Mouse (Mus musculus) gastrocnemius, postnatal 14 days (tissue): ENCODE measurements around the gene Arid5b. TPM values are rescaled to one million over a fixed set of nuclear protein-coding genes. Genes with fewer than 3 reads are reported as not detected.

Experiments
- DNase-seq: peaks from one replicate; pipeline ENCODE4 v3.0.0; 2021; ENCODE audit warnings: mixed read lengths
- intact Hi-C: fragments of 180-260 bp; cut with DNase I; formaldehyde crosslinking; loops from one replicate; pipeline ENCODE4 v1.15.1; 2025; ENCODE audit warnings: low total_unique reads
- total RNA-seq, 2 experiments: library from RNA; stranded (reverse); gene quantifications; 2 replicates each; pipeline ENCODE4 v1.2.3; 2021

The Arid5b gene
- total RNA-seq, 2 experiments from 2014 or later = 16.9 to 21.5 TPM

- intact Hi-C loops = no loop called here
Measured at GRCm38 (mm10) chr10:68240094-68240803, 38.3 kb downstream of the Arid5b start.

GRCm38 (mm10) chr10:68239426-68240070 is 39.0 kb downstream of the Arid5b start:
- DNase-seq = no peak
- intact Hi-C loops = no loop called here

More at GRCm38 (mm10) chr10:68240094-68240803, 38.3 kb downstream of the Arid5b start:
- DNase-seq = no peak

DNA sequence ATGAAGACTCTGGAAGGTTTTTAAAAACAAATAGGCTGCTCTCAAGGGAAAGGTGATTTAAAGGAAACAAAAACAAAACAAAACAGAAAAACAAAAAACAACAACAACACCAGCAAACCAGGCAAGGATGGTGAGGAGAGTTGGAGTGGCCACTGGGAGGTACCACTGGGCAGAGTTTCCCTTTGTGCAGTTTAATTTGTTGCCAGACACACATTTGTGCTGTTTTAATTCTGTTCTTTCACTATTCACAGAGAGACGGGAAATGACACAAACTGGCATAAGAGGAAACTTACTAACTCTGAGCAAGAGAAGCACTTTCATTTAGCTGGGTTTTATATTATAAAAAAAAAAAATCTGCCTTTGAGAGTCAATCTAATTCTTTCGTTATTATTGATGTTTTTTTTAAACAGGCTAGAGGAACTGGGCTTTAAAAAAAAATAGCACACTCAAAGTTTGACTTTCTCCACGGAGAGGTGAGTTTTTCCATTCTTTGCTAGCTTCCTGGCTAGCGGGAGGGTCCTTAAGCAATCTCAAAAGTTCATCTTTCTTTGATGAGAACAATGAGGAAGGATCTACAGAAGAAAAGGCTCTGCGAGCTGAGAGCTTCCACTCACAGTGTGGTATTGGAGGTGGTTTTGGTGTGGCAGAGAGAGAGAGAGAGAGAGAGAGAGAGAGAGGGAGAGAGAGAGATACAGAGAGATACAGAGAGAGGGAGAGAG is 39.7 kb downstream of the Arid5b start:
- intact Hi-C loops = no loop called here
- no peak for DNase-seq

GRCm38 (mm10) chr10:68238182-68238581 is 40.4 kb downstream of the Arid5b start:
- DNase-seq = no peak
- intact Hi-C loops = no loop called here

DNA sequence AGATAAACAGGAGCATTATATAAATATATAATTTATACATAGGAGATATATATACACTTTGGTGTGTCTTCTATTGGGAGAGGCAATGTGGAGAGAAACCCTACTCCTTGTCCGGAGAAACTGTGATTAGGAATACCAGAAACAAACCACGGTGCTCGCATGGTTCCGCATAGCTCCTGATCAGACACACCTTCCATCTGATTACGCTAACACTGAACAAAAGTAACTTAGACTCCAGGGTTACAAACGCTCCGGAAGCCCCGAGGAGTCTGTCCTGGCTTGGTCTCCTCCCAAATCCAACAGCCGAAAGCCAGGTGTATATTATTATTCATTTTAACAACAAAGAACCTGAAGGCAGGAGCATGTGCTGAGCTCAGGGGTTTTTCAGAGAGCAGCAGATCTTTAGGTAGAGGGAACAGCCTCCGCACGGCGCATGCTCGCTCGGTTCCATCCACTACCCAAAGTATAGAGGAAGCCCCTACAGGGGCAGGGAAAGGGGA is 41.5 kb downstream of the Arid5b start:
- intact Hi-C loops = no loop called here

GRCm38 (mm10) chr10:68231385-68232182 is 47.0 kb downstream of the Arid5b start:
- intact Hi-C loops = no loop called here
- no peak for DNase-seq

More for the DNA sequence above, 41.5 kb downstream of the Arid5b start:
- DNase-seq = no peak

DNA sequence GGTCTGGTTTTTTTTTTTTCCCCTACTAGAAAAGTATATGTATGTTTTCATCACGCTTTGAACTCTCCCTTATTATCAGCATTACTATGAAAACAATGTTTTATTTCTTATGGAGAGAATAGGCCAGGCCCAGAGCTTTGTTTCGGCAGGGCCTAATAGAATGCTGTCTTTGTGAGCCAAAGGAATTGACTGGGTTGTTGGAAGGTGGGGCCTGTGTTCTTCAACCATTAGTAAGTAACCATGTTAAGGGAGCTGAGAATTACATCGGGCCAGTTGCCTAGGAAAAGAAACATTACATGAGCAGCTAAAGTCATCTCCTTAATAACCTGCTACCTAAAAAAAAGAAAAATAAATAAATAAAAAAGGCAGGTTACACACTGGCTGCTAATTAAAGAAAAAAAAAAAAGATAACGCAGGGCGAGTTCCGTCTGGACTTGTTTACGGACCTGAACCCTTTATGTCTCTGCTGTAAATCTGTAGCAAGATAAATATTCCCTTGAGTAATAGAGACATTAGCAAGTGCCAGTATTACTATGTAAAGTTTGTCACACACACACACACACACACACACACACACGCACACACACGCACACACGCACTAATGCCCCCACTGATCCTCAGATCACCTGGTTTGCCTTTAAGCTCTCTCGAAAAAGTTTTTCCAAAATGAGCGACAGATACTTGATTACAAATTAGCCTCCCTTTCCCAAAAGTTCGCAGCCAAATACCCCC is 47.7 kb downstream of the Arid5b start:
- intact Hi-C loops = no loop called here
- DNase-seq = no peak

DNA sequence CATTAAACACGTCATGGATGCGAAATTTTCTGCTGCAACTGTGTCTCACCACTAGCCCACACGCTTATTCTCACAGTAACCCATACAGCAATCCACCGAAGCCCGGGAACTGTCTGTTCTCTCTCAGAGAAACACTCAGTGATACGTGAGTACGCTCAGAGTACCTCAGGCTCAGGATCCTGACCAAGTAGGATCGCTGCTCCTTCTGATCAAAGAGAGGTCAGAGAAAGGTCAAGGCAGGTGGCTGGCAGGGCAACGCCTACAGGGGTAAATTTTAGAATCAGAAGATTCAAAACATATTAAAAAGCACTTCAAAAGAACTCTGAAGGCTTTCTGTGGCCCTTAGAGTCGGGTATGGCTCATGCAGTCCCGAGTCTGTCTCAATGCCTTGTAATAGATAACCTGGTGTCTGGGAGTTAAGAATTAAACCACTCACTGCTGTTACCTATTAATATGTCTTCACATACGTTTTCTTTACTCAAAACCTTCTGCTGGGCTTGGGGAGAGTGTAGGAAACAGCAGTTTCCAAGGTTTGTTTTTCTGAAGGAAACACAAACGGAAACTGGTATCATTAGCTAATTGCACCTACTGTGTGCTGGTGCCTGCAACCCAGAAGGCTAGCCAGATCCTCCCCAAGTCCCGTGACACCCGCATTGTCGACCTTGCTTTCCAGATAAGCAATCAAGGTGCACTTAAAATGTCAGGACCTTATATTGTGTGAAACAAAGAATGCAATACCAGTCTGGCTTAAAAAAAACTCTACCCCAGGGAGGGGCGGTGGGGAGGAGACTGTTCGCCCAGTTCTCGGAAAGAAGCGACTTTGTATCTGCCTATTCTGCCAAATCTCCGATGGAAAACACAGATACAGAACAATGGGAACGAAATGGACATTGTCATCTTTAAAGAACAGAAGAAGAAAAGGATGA is 48.6 kb downstream of the Arid5b start:
- intact Hi-C loops = no loop called here
- no peak for DNase-seq

GRCm38 (mm10) chr10:68222676-68223075 is 55.9 kb downstream of the Arid5b start:
- DNase-seq = no peak
- intact Hi-C loops = no loop called here

- DNase-seq = no peak
- intact Hi-C loops = no loop called here
Measured at GRCm38 (mm10) chr10:68222012-68222411, 56.5 kb downstream of the Arid5b start.

DNA sequence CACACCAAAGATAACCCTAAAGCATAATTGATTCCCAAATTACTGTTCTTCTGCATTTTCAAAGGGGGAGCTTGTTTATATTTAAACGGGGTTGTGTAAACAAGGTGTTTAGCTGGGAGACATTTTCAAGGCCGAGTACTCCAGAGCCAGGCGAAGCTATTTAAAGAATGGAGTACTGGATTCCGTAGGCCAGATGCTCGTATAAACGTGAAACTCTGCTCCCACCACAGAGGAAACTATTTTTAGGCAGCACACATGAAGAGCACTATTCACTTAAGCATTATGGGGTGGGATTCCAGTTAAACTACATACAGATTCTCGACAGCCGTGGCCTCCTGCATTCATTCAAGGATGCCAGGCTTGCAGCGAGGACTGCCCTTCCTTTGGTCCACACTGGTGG is 59.2 kb downstream of the Arid5b start:
- DNase-seq = no peak
- intact Hi-C loops = no loop called here

DNA sequence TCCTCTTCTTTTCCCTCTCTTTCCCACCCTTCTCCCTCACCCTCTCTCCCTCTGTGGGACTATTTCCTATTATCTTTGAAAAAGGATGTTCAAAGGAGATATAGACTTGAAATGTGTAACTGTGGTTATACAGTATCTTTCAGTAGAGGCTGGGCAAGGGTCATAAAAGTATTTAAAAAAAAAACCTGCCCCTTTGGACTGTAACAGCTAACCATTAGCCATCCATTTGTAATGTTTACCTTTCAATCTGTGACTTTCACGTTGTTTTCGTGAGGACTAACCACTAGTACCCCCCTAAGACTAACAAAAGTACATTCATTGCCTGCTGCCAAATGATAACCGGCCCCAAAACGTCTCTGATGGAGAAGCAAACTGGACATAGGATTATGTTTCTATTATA is 59.9 kb downstream of the Arid5b start:
- intact Hi-C loops = no loop called here
- DNase-seq = no peak

GRCm38 (mm10) chr10:68214809-68215468 is 63.6 kb downstream of the Arid5b start:
- intact Hi-C loops = no loop called here
- DNase-seq = no peak

DNA sequence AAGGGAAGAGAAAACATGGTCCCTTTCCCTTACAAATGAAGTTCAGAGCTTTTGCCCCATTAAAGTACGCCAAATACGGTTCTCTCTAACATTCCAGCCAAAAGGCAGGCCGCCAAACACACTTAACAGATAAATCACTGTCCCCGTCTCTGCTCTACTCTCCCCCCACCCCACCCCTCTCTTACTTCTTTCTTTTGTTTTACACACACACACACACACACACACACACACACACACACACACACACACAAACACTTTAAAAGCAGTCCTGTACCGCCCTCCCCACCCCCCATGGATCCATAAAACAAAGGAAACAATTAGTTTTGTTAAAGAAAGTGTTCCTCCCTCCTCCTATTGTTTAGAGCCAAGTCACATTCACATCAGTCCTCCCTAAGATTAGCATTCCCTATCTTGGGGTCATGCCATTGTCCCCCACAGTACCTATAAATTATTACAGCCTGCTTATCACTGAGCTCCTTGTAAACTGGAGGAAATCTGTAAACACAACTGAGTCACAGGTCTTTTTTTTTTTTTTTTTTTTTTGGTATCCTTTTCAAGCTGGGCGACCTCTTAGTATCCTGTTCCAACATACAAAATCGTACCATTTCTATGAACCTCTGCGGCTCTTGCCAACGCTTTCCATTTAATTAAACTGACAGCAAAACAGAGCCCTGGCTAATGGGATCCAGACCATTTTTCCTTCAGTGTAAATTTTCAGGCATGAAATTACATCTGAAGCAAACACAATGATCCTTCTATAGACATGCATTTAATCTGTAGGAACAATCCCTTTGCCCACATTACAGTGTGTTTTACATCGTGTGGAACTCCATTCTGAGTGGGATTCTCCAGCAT is 66.3 kb downstream of the Arid5b start:
- intact Hi-C loops = no loop called here
- DNase-seq = peak; percentile 40

DNA sequence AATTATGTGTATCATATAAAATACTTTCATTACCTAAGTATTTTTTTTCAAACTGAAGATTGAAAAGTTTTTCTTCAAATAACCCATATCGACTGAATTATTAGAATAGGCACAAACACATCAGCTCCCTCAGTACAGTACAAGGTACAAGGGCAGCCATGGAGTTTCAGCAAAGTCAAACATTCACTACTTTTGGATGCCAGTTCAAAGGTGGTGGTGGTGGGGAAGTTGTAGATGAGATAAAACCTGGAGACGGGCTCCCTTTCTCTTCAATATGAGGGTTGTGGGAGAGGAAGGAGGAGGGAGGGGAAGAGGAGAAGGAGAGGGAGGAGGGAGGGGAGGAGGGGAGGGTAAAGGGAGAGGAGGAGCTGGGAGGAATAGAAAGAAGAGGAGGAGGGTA is 67.0 kb downstream of the Arid5b start:
- intact Hi-C loops = no loop called here
- DNase-seq = no peak

- intact Hi-C loops = no loop called here
Measured at GRCm38 (mm10) chr10:68210025-68210642, 68.4 kb downstream of the Arid5b start.

More at GRCm38 (mm10) chr10:68210025-68210642, 68.4 kb downstream of the Arid5b start:
- no peak for DNase-seq
